Mouse (Mus musculus): ENCODE measurements at regions not wholly inside any gene's neighbourhood (a gene's known extent, or its start where the extent isn't known, plus 50 kb on each side); places are given as distances from the start of the nearest gene placed in this dataset.

DNA sequence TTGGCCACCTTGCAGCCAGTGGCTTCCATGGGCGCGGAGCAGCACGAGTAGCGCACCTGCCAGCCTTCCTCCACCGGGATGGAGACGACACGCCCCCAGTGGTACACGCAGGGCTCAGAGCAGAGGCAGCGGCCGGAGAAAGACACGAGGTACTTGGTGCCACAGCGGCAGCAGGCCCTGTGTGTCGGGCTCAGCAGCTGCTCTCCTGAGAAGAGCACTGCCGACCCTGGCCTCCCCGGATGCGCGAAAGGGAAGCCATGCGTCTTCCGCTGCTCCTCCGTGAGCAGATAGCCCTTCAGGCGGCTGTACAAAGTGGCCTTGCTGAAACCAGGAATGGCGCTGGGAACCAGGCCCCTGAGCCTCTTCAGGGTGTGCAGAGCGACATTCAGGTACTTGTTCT, 59.2 kb upstream of the Supt20 start:
- TF ChIP-seq CTCF (IDR thresholded peaks at IDR 0.05; ENCODE audit: extremely low read depth, insufficient read depth, insufficient read length, insufficient replicate concordance), result no peak
- no peak for TF ChIP-seq POLR2A (IDR thresholded peaks at IDR 0.05; ENCODE audit: low read depth, low read length)

Measured in spleen, adult 2 months (tissue).